Mouse (Mus musculus): ENCODE data around the gene Zfp664. TPM values are rescaled to one million over a fixed set of nuclear protein-coding genes. Genes with fewer than 3 reads are reported as not detected.

The Zfp664 gene
- 16.0 TPM for polyA plus RNA-seq (2017; shearing (Covaris generic))

GRCm38 (mm10) chr5:124862013-124862866, at the start of gene Zfp664, which contains the start of gene Ccdc92:
Zfp664 (plus strand) TSS chr5:124862691.
Ccdc92 (minus strand) TSS chr5:124862424.

Other genes with a start within 250 kb of the Zfp664 start
- 73.6 TPM for gene Atp6v0a2, start 234.1 kb upstream of the Zfp664 start, polyA plus RNA-seq (2017; shearing (Covaris generic))
- gene Dnah10, start 137.6 kb upstream of the Zfp664 start, polyA plus RNA-seq (2017; shearing (Covaris generic)) = 0.15 TPM
- gene Ccdc92, start 267 bp upstream of the Zfp664 start, polyA plus RNA-seq (2017; shearing (Covaris generic)) = 10.9 TPM
- gene Rflna, start 140.5 kb downstream of the Zfp664 start, polyA plus RNA-seq (2017; shearing (Covaris generic)) = 0.22 TPM